Mouse (Mus musculus): ENCODE data around the gene Dmkn. TPM values are rescaled to one million over a fixed set of nuclear protein-coding genes. Genes with fewer than 3 reads are reported as not detected.
A peak's percentile ranks its signal among the peaks of the same experiment; 100 is the strongest.

The Dmkn gene
- polyA plus RNA-seq, 1 experiment from 2014 or later, result 28.2 TPM

- Histone ChIP-seq H3K4me1 (replicated peaks; ENCODE audit: control insufficient read depth, insufficient read depth, low read length) (no peaks in the 10 kb centered on the region; the same call in 1 of the 2 replicates), H3K9me3 (ENCODE audit: control insufficient read depth) (no peaks in the 10 kb centered on the region), H3K36me3 (ENCODE audit: control insufficient read depth, insufficient read depth) (no peaks in the 10 kb centered on the region), H3K27ac (ENCODE audit: low read depth, low read length) (peak overlapping the region; percentile 64), H3K4me2 (replicated peaks; ENCODE audit: low read depth) (no peak overlapping the region), H3K9ac (ENCODE audit: low read depth, low read length) (no peak overlapping the region), H3K4me3 (ENCODE audit: low read depth, low read length) (no peak overlapping the region), H3K27me3 (replicated peaks; ENCODE audit: control insufficient read depth, insufficient read depth, low read length) (no peaks in the 10 kb centered on the region)
- peak; percentile 98 for ATAC-seq
- WGBS, result 42% methylated on average over 9 of the region's 9 CpGs
- peak; percentile 49 for TF ChIP-seq CTCF (IDR thresholded peaks at IDR 0.05; ENCODE audit: low read depth)
These were observed 40.6 kb downstream of the Dmkn start for GRCm38 (mm10) chr7:30804026-30804715.

DNA sequence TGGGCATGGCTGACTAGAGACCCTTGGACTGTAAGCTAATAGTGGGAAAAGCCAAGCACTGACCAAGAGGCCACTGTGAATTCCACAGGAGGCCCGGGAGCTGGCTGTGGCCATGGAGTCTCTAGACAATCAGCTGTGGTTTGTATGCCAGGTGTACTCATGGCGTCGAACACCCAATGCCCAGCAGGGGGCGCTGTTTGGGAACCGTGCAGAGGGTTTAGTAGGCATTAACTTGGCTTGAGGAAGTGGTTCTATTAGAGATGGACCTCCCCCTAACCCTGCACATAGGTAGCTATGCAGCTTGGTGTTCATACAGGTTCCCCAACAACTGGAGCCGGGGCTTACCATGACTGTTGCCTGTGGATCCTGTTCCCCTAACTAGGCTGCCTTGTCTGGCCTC lies 42.4 kb downstream of the Dmkn start:
- ATAC-seq, result no peak
- Histone ChIP-seq H3K4me3 (ENCODE audit: low read depth, low read length) (no peak overlapping the region), H3K27ac (ENCODE audit: low read depth, low read length) (no peak overlapping the region), H3K36me3 (ENCODE audit: control insufficient read depth, insufficient read depth) (no peaks in the 10 kb centered on the region), H3K9ac (ENCODE audit: low read depth, low read length) (no peak overlapping the region), H3K27me3 (replicated peaks; ENCODE audit: control insufficient read depth, insufficient read depth, low read length) (no peaks in the 10 kb centered on the region), H3K4me2 (replicated peaks; ENCODE audit: low read depth) (no peak overlapping the region), H3K4me1 (replicated peaks; ENCODE audit: control insufficient read depth, insufficient read depth, low read length) (no peaks in the 10 kb centered on the region; the same call in 1 of the 2 replicates), H3K9me3 (ENCODE audit: control insufficient read depth) (no peaks in the 10 kb centered on the region)
- 55% methylated on average over 6 of the region's 6 CpGs for WGBS
- peak; percentile 68 for TF ChIP-seq CTCF (IDR thresholded peaks at IDR 0.05; ENCODE audit: low read depth)

DNA sequence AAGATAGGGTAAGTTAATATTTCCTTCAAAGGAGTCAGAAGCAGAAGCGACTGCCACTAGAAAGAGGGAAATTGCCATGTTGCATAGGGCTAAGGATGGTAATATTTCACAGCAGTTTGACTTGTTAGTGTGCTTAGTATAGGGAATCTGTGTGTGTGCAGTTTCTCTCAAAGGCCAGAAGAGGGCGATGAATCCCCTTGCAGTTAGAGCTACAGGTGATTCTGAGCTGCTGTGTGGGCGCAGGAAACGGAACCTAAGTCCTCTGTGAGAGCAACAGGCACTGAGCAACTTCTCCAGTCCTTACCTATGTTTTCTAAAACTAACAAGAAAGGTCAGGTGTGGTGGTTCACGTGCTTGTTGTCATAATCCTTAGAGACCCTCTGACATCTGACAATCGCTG lies 46.8 kb downstream of the Dmkn start:
- Histone ChIP-seq H3K4me1 (replicated peaks; ENCODE audit: control insufficient read depth, insufficient read depth, low read length) (0 out of 2 replicates have a peak, but pooled peaks cover 3% of the 10 kb centered on the region), H3K27ac (ENCODE audit: low read depth, low read length) (no peak overlapping the region), H3K9me3 (ENCODE audit: control insufficient read depth) (no peaks in the 10 kb centered on the region), H3K9ac (ENCODE audit: low read depth, low read length) (no peak overlapping the region), H3K27me3 (replicated peaks; ENCODE audit: control insufficient read depth, insufficient read depth, low read length) (no peaks in the 10 kb centered on the region), H3K4me3 (ENCODE audit: low read depth, low read length) (no peak overlapping the region), H3K4me2 (replicated peaks; ENCODE audit: low read depth) (no peak overlapping the region), H3K36me3 (ENCODE audit: control insufficient read depth, insufficient read depth) (no peaks in the 10 kb centered on the region)
- TF ChIP-seq CTCF (IDR thresholded peaks at IDR 0.05; ENCODE audit: low read depth), result peak; percentile 67
- 69% methylated on average over 6 of the region's 6 CpGs for WGBS
- no peak for ATAC-seq

DNA sequence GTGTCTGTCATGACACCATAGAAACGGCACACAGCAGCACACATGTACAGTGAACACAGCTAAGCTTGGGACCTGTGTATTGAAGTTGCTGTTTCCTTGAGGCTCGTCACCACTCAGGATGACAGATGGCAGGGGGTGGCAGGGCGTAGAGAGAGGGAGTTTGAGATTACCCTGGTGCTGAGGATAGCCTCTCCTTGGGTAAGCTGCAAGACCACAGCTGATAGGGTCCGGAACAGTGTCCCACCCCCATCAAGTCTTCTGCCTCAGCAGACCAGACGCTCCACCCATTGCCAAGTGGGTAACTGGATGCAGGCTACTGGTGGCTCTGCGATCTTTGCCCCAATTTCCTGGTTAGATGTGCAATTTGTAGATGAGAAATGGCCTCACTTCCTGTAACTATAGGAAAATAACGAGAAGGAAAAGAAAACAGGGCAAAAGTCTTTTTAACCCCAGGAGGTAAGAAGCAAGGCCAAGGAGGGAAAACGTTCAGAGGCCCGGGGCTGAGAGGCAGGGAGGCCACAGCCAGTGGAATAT lies 48.3 kb downstream of the Dmkn start:
- Histone ChIP-seq H3K36me3 (ENCODE audit: control insufficient read depth, insufficient read depth) (no peaks in the 10 kb centered on the region), H3K4me2 (replicated peaks; ENCODE audit: low read depth) (peak overlapping the region; percentile 48), H3K4me1 (replicated peaks; ENCODE audit: control insufficient read depth, insufficient read depth, low read length) (0 out of 2 replicates have a peak, but pooled peaks cover 3% of the 10 kb centered on the region), H3K9me3 (ENCODE audit: control insufficient read depth) (no peaks in the 10 kb centered on the region), H3K27me3 (replicated peaks; ENCODE audit: control insufficient read depth, insufficient read depth, low read length) (no peaks in the 10 kb centered on the region), H3K4me3 (ENCODE audit: low read depth, low read length) (no peak overlapping the region), H3K9ac (ENCODE audit: low read depth, low read length) (no peak overlapping the region), H3K27ac (ENCODE audit: low read depth, low read length) (peak overlapping the region; percentile 73)
- WGBS, result 20% methylated on average over 9 of the region's 9 CpGs
- TF ChIP-seq CTCF (IDR thresholded peaks at IDR 0.05; ENCODE audit: low read depth), result no peak
- ATAC-seq, result peak; percentile 58

DNA sequence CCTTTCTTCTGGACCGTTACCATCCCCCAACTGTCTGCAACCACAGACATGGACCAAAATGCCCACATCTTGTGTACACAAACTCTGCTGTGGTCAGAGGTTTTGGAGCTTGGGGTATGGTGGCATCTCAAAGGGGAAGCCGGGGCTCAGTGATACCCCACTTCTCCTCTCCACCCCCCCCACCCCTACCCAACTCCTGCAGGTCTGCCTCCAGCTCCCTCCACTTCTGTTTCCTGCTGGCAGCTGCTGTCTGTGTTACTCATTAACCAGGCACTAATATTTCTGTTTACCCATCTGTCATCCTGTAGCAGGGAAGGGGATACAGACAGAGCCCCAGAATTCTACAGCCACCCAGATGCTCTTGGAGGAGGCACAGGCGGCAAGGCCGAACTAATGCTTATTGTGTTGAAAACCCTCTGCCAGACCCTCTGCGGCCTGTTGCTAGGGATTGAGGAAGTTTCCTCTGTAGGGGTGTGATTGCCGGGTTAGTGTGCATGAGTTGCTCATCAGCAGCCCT lies 48.8 kb downstream of the Dmkn start:
- peak; percentile 71 for ATAC-seq
- 30% methylated on average over 6 of the region's 6 CpGs for WGBS
- no peak overlapping the region for H3K9ac ChIP-seq (ENCODE audit: low read depth, low read length)
- no peaks in the 10 kb centered on the region for H3K27me3 ChIP-seq (replicated peaks; ENCODE audit: control insufficient read depth, insufficient read depth, low read length)
- H3K4me1 ChIP-seq (replicated peaks; ENCODE audit: control insufficient read depth, insufficient read depth, low read length), result 0 out of 2 replicates have a peak, but pooled peaks cover 3% of the 10 kb centered on the region
- no peak for TF ChIP-seq CTCF (IDR thresholded peaks at IDR 0.05; ENCODE audit: low read depth)
- peak overlapping the region; percentile 48 for H3K4me2 ChIP-seq (replicated peaks; ENCODE audit: low read depth)
- H3K36me3 ChIP-seq (ENCODE audit: control insufficient read depth, insufficient read depth), result no peaks in the 10 kb centered on the region
- H3K4me3 ChIP-seq (ENCODE audit: low read depth, low read length), result no peak overlapping the region
- H3K27ac ChIP-seq (ENCODE audit: low read depth, low read length), result peak overlapping the region; percentile 73
- no peaks in the 10 kb centered on the region for H3K9me3 ChIP-seq (ENCODE audit: control insufficient read depth)

DNA sequence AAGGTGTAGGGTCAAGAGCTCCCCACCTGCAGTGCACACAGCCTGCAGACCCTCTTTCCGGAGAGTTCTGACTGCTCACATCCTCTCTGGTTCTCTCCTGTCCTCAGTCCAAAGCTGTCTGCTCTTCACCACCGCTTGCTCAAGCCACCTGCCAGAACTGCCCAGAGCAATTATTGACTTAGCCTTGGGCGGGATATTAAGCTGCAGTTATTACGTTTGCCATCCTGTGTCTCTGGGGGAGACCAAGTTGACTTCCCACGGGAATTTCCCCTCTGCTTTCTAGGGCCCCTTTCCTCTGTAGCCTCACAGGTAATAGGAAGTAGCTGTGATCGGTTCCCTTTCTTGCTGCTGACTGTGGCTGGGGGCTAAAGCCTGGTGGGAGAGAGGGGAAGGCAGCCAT lies 56.6 kb downstream of the Dmkn start:
- H3K4me3 ChIP-seq (ENCODE audit: low read depth, low read length), result no peak overlapping the region
- no peaks in the 10 kb centered on the region for H3K36me3 ChIP-seq (ENCODE audit: control insufficient read depth, insufficient read depth)
- no peak overlapping the region for H3K9ac ChIP-seq (ENCODE audit: low read depth, low read length)
- TF ChIP-seq CTCF (IDR thresholded peaks at IDR 0.05; ENCODE audit: low read depth), result no peak
- peak overlapping the region; percentile 24; the same call in 1 of the 2 replicates for H3K4me2 ChIP-seq (replicated peaks; ENCODE audit: low read depth)
- H3K27me3 ChIP-seq (replicated peaks; ENCODE audit: control insufficient read depth, insufficient read depth, low read length), result no peaks in the 10 kb centered on the region
- no peaks in the 10 kb centered on the region for H3K4me1 ChIP-seq (replicated peaks; ENCODE audit: control insufficient read depth, insufficient read depth, low read length)
- H3K9me3 ChIP-seq (ENCODE audit: control insufficient read depth), result no peaks in the 10 kb centered on the region
- WGBS, result 32% methylated on average over 6 of the region's 6 CpGs
- no peak overlapping the region for H3K27ac ChIP-seq (ENCODE audit: low read depth, low read length)
- peak; percentile 14; the same call in 1 of the 2 replicates for ATAC-seq
